Mouse (Mus musculus) forebrain, embryonic 14.5 days (tissue): ENCODE data around the gene Wnk4. TPM values are rescaled to one million over a fixed set of nuclear protein-coding genes. Genes with fewer than 3 reads are reported as not detected.
"Not testable (repeated sequence)": the region's sequence is repeated elsewhere in the genome, so short reads cannot be mapped to it uniquely, and the experiment has no call there.

Source experiments
- ATAC-seq: fragments of 200-750 bp; cut with Nextera tagmentation; 2 replicates; pipeline ENCODE4 v1.8.0; 2017; ENCODE audit warnings: mild to moderate bottlenecking, moderate library complexity
- DNase-seq: peaks from one replicate; pipeline ENCODE4 v3.0.0-alpha.2; 2015; ENCODE audit warnings: low spot score
- H3K27ac ChIP-seq: fragments of 300-500 bp; sonication (generic); 2 replicates; pipeline ENCODE4 v1.5.1; 2014; ENCODE audit warnings: low read depth, mild to moderate bottlenecking, control low read depth, low read length, moderate library complexity
- H3K27me3 ChIP-seq: fragments of 300-500 bp; sonication (generic); replicated peaks from 2 replicates; pipeline ENCODE4 v1.6.1; 2014; ENCODE audit warnings: low read length, control low read depth, mixed read lengths; ENCODE audit not compliant: control insufficient read depth, insufficient read depth
- H3K36me3 ChIP-seq: fragments of 300-500 bp; sonication (generic); 2 replicates; pipeline ENCODE4 v1.6.1; 2014; ENCODE audit warnings: low read length, control low read depth; ENCODE audit not compliant: control insufficient read depth, insufficient read depth
- H3K4me1 ChIP-seq: fragments of 300-500 bp; sonication (generic); 2 replicates; pipeline ENCODE4 v1.6.1; 2014; ENCODE audit warnings: antibody characterized with exemption, low read length, control low read depth; ENCODE audit not compliant: control insufficient read depth, insufficient read depth
- H3K4me2 ChIP-seq: fragments of 300-500 bp; sonication (generic); 2 replicates; pipeline ENCODE4 v1.6.1; 2014; ENCODE audit warnings: mild to moderate bottlenecking, control low read depth, low read length
- H3K4me3 ChIP-seq: fragments of 300-500 bp; sonication (generic); 2 replicates; pipeline ENCODE4 v1.5.1; 2014; ENCODE audit warnings: low read depth, low read length, control low read depth
- H3K9ac ChIP-seq: fragments of 300-500 bp; sonication (generic); 2 replicates; pipeline ENCODE4 v1.6.1; 2014; ENCODE audit warnings: mild to moderate bottlenecking, low read length, control low read depth, moderate library complexity
- H3K9me3 ChIP-seq: fragments of 300-500 bp; sonication (generic); replicated peaks from 2 replicates; pipeline ENCODE4 v1.6.1; 2016; ENCODE audit warnings: low read length, control low read depth, mixed read lengths; ENCODE audit not compliant: control insufficient read depth
- WGBS: fragments of 180-500 bp; shearing (Covaris S2); extraction: QIAGEN DNeasy Blood & Tissue Kit; methylation state at CpG from one replicate; pipeline ENCODE4 v1.1.7; 2014; 5-methylcytosine and 5-hydroxymethylcytosine counted together
- polyA plus RNA-seq: library from polyadenylated mRNA; unstranded; fragments of >200 nt; fragmentation: Nextera tagmentation; extraction: Ambion mirVana; gene quantifications from 2 replicates; pipeline ENCODE4 v1.2.1, GENCODE M21; 2014

Wnk4 gene
- polyA plus RNA-seq, 1 experiment from 2014 or later, result 3.4 TPM

DNA sequence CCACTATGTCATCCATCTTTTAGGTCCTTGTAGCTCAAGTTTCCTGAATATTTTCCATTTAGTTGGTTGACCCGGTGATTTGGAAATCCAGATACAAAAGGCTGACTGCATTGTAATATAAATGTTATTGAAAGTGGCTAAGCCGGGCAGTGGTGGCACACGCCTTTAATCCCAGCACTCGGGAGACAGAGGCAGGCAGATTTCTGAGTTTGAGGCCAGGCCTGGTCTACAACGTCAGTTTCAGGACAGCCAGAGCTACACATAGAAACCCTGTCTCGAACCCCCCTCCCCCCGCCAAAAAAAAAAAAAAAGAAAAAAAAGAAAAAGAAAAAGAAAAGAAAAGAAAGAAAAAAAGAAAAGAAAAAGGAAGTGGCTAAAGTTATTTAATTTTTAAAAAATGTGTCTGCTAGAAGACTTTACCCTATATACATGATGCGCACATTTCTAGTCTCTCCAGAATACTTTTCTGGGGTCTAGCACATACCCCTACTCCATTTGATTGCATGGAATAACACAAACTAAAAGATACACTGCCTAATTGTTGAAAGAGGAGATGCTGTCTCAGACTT is 54.8 kb downstream of the Wnk4 start:
- no peaks in the 10 kb centered on the region for H3K27me3 ChIP-seq
- H3K4me2 ChIP-seq, result peak overlapping the region; percentile 89
- H3K27ac ChIP-seq, result peak overlapping the region; percentile 35; the same call in 1 of the 2 replicates
- H3K4me1 ChIP-seq, result peaks cover 9% of the 10 kb centered on the region; the same call in 1 of the 2 replicates
- no peaks in the 10 kb centered on the region for H3K9me3 ChIP-seq
- DNase-seq, result no peak
- WGBS, result 80% methylated on average over 8 of the region's 8 CpGs
- no peak; the same call in 1 of the 2 replicates for ATAC-seq
- H3K4me3 ChIP-seq, result peak overlapping the region; percentile 81
- H3K36me3 ChIP-seq, result peaks cover 21% of the 10 kb centered on the region
- H3K9ac ChIP-seq, result peak overlapping the region; percentile 86

DNA sequence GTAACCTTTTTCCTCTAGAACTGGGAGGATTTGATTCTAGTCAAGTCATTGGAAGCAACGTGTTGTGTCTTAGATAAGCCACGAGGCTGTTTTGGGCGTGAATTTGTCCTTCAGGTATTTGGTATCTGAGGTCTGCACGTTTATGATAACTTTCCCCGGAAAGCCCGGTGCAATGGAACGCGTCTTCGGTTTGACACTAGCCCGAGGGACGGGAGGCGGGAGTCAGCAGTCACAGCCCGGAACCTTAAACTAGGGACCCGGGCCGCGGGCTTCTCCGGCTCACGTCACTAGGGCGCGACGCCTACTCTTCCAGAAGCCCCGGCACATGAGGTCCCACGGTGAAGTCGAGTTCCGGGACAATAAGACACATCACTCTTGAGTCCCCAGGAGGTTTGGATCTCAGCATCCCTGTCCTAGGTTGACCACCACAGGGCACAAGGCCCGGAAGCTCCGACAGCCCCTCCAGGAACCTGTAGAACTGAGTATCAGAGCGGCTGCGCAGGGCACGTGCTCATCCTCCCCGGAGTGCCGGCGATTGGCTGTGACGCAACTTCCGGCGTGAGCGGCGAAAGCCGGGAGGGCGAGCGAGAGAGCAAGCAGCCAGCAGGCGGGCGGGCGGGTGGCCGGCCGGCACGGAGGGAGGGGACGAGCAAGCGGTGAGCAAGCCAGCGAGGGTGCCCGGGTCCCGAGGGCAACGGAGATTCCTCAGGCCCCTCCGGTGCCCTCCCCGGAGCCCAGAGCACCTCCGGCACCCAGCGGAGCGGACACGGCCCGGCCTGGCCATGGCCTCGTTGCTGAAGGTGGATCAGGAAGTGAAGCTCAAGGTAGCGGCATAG is 55.5 kb downstream of the Wnk4 start, which contains the start of gene Psme3:
TSS of gene Psme3 (plus strand) at position 549 of the 836 bp plus-strand sequence.
- H3K9me3 ChIP-seq, result no peaks in the 10 kb centered on the region
- H3K4me1 ChIP-seq, result peaks cover 9% of the 10 kb centered on the region; the same call in 1 of the 2 replicates
- H3K4me2 ChIP-seq, result peak within 1 kb of the TSS; percentile 89
- peak within 1 kb of the TSS; percentile 35; the same call in 1 of the 2 replicates for H3K27ac ChIP-seq
- ATAC-seq, result peak; percentile 94
- H3K36me3 ChIP-seq, result peaks cover 28% of the 10 kb centered on the region
- peak; percentile 94 for DNase-seq
- peak within 1 kb of the TSS; percentile 86 for H3K9ac ChIP-seq
- WGBS, result under 1% methylated on average over 52 of the region's 62 CpGs
- H3K4me3 ChIP-seq, result peak within 1 kb of the TSS; percentile 81
- no peaks in the 10 kb centered on the region for H3K27me3 ChIP-seq

DNA sequence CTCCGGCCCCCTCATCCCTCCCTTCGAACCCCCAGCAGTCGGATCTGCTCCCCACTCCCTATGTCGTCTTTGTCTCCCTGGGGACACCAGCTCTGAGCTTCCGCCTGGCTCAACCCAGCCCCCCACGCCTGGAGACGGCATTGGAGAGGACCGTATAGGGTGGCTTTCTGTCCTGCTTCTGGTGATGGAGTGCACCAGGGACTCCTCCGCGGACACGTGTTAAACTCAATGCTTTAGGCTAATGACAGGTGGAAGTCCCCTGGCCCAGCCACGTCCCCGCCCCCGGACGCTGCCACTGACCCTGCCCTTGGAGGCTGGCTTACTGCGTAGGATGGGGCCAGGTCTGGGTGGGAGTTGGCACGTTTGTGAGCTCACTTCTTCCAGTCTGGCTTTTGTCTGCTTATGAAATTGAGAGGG is 56.1 kb downstream of the Wnk4 start:
- peak overlapping the region; percentile 89 for H3K4me2 ChIP-seq
- DNase-seq, result peak; percentile 28
- H3K4me1 ChIP-seq, result peaks cover 9% of the 10 kb centered on the region; the same call in 1 of the 2 replicates
- H3K9me3 ChIP-seq, result no peaks in the 10 kb centered on the region
- H3K36me3 ChIP-seq, result peaks cover 35% of the 10 kb centered on the region
- peak overlapping the region; percentile 81 for H3K4me3 ChIP-seq
- H3K27me3 ChIP-seq, result no peaks in the 10 kb centered on the region
- peak overlapping the region; percentile 86 for H3K9ac ChIP-seq
- H3K27ac ChIP-seq, result no peak overlapping the region; the same call in 1 of the 2 replicates
- under 1% methylated on average over 17 of the region's 17 CpGs for WGBS
- peak; percentile 63 for ATAC-seq

DNA sequence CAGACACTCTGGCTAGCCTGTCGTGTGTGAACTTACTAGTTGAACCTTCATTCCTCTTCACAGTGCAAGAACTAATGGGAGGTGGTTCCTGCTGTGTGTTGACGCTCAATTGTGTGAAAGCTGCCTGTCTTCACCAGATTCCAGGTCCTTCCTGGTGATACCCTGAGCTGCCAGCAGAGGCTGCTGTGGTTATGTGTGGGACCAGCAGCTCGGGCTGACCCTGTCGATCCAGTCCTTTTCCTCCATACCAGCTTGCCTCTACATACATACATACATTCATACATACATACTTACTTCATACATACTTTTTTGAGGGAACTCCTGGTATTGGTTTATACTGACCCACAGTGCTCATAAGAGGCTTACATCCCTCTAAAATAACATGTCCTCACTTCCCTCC is 63.2 kb downstream of the Wnk4 start:
- H3K9ac ChIP-seq, result no peak overlapping the region
- DNase-seq (peak; percentile 74), ATAC-seq (peak; percentile 55)
- WGBS, result 9% methylated on average over 4 of the region's 4 CpGs
- H3K27ac ChIP-seq, result no peak overlapping the region
- H3K27me3 ChIP-seq, result no peaks in the 10 kb centered on the region
- H3K4me1 ChIP-seq, result no peaks in the 10 kb centered on the region
- peaks cover 77% of the 10 kb centered on the region for H3K36me3 ChIP-seq
- no peak overlapping the region for H3K4me2 ChIP-seq
- H3K4me3 ChIP-seq, result no peak overlapping the region
- no peaks in the 10 kb centered on the region for H3K9me3 ChIP-seq

DNA sequence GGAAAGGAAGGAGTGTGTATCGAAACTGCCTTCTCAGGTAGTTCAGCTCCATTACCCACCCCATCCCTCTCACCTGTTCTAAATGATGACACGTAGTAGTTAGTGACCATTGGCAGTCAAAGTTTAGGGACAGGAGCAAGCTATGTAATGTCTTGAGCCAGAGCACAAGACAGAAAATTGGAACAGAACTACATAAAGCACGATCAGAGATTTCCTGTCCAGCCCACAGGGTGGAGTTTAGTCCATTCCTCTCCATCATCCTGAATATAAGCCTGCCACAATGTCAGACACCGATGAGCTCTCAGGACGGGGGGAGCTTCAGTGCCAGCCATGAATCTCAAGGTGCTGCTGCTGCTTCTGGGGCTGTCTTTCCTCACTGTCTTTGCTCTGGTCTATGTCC is 64.4 kb downstream of the Wnk4 start, which contains the start of gene Aoc2:
TSS of gene Aoc2 (plus strand) at position 301 of the 400 bp plus-strand sequence.
- whole genome bisulfite sequencing, result 97% methylated on average over 5 of the region's 5 CpGs
- Histone ChIP-seq H3K4me2 (no peak within 1 kb of the TSS), H3K27ac (no peak within 1 kb of the TSS), H3K27me3 (no peaks in the 10 kb centered on the region), H3K9me3 (no peaks in the 10 kb centered on the region), H3K4me3 (no peak within 1 kb of the TSS), H3K9ac (no peak within 1 kb of the TSS), H3K36me3 (peaks cover 67% of the 10 kb centered on the region), H3K4me1 (no peaks in the 10 kb centered on the region)
- ATAC-seq (no peak), DNase-seq (no peak)

DNA sequence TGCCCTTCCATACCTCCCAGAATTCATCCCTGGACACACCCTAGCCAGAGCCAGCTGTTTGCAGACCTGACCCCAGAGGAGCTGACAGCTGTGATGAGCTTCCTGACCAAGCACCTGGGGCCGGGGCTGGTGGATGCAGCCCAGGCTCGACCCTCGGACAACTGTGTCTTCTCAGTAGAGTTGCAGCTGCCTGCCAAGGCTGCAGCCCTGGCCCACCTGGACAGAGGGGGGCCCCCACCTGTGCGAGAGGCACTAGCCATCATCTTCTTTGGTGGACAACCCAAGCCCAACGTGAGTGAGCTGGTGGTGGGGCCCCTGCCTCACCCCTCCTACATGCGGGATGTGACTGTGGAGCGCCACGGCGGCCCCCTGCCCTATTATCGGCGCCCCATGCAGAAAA is 64.8 kb downstream of the Wnk4 start:
- not testable (repeated sequence) for ATAC-seq, H3K4me2 ChIP-seq, H3K27ac ChIP-seq, H3K27me3 ChIP-seq, H3K4me3 ChIP-seq, H3K9me3 ChIP-seq, DNase-seq, H3K4me1 ChIP-seq, H3K9ac ChIP-seq
- 94% methylated on average over 11 of the region's 11 CpGs for WGBS
- H3K36me3 ChIP-seq, result peaks cover 63% of the 10 kb centered on the region

DNA sequence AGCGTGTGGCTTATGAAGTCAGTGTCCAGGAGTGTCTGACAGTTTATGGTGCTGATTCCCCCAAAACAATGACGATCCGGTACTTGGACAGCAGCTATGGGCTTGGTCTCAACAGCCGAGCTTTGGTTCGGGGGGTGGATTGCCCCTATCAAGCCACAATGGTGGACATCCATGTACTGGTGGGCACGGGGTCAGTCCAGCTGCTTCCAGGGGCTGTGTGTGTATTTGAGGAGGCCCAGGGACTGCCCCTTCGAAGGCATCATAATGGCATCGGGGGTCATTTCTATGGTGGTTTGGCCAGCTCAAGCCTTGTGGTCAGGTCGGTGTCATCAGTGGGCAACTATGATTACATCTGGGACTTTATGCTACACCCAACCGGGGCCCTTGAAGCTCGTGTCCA is 65.8 kb downstream of the Wnk4 start:
- Histone ChIP-seq H3K9me3 (no peaks in the 10 kb centered on the region), H3K4me2 (no peak overlapping the region), H3K27ac (no peak overlapping the region), H3K9ac (no peak overlapping the region), H3K4me1 (no peaks in the 10 kb centered on the region), H3K4me3 (no peak overlapping the region), H3K36me3 (peaks cover 53% of the 10 kb centered on the region), H3K27me3 (no peaks in the 10 kb centered on the region)
- WGBS, result 85% methylated on average over 11 of the region's 11 CpGs
- no peak for DNase-seq
- ATAC-seq, result no peak
